In the genomic region with DNA sequence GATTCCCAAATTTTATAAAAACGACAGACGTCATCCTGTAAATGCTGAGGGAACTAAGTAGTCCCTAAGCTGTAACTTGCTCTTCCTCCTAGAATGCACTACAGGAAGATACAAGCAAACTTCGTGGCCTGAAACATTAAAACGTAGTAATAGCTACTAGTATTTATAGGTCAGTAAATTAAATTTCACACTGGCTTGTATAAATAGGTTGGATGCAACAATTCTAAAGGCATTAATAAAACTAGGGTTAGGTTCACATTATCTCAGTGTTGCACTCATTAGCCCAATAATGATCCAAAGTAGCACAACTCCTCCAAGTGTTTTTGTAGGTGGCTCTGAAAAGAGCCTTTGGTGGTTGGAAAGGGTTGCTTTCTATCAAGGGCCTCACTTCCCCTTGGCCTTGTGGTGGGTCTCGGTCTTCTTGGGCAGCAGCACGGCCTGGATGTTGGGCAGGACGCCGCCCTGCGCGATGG, we compare ENCODE assay signal across 8 mouse cellular contexts. TPM values are rescaled to one million over a fixed set of nuclear protein-coding genes. Genes with fewer than 3 reads are reported as not detected.
DNase-seq lines count a peak whose midpoint lies in the region; ATAC-seq lines count a peak whose summit lies in the region.

No protein-coding gene starts in this region.

- H3K36me3 ChIP-seq in lung, embryonic 15.5 days: no peaks in the 10 kb centered on the region
- no peaks in the 10 kb centered on the region for H3K36me3 ChIP-seq in intestine, embryonic 15.5 days
- no peaks in the 10 kb centered on the region for H3K36me3 ChIP-seq in neural tube, embryonic 11.5 days (ENCODE audit: control insufficient read depth, insufficient read depth, low read length)

- DNase-seq in lung, postnatal 10 days: no peak
- DNase-seq in embryo, embryonic 10.5 days (ENCODE audit: low spot score): peak; percentile 75
- peak; percentile 18 for DNase-seq in neural tube, embryonic 11.5 days (ENCODE audit: low spot score)
- no peak for DNase-seq in layer of hippocampus, postnatal 14 days (ENCODE audit: low spot score in 2 of 2)
- no peak for DNase-seq in adrenal gland, postnatal 14 days
- DNase-seq in cerebellum, postnatal 36 days: no peak

- H3K4me3 ChIP-seq in lung, embryonic 15.5 days: peak overlapping the region; percentile 47
- peak overlapping the region; percentile 43 for H3K4me3 ChIP-seq in intestine, embryonic 15.5 days (replicated peaks)
- H3K4me3 ChIP-seq in neural tube, embryonic 11.5 days (ENCODE audit: low read depth, low read length): peak overlapping the region; percentile 38

- H3K4me2 ChIP-seq in lung, embryonic 15.5 days: peak overlapping the region; percentile 70
- H3K4me2 ChIP-seq in intestine, embryonic 15.5 days (replicated peaks): peak overlapping the region; percentile 70
- peak overlapping the region; percentile 70 for H3K4me2 ChIP-seq in neural tube, embryonic 11.5 days (ENCODE audit: low read depth)

- H3K4me1 ChIP-seq in lung, embryonic 15.5 days: peaks cover 33% of the 10 kb centered on the region
- H3K4me1 ChIP-seq in intestine, embryonic 15.5 days (replicated peaks): 0 out of 2 replicates have a peak, but pooled peaks cover 2% of the 10 kb centered on the region
- peaks cover 9% of the 10 kb centered on the region; the same call in 1 of the 2 replicates for H3K4me1 ChIP-seq in neural tube, embryonic 11.5 days (ENCODE audit: control insufficient read depth, insufficient read depth, low read length)

- no peaks in the 10 kb centered on the region for H3K27me3 ChIP-seq in lung, embryonic 15.5 days
- H3K27me3 ChIP-seq in intestine, embryonic 15.5 days (replicated peaks): no peaks in the 10 kb centered on the region
- no peaks in the 10 kb centered on the region for H3K27me3 ChIP-seq in neural tube, embryonic 11.5 days (ENCODE audit: control insufficient read depth, insufficient read depth, low read length)

- peak overlapping the region; percentile 96 for H3K27ac ChIP-seq in lung, embryonic 15.5 days
- peak overlapping the region; percentile 91 for H3K27ac ChIP-seq in intestine, embryonic 15.5 days
- peak overlapping the region; percentile 87 for H3K27ac ChIP-seq in neural tube, embryonic 11.5 days (ENCODE audit: low read depth, low read length)

- peak; percentile 7; the same call in 1 of the 2 replicates for ATAC-seq in lung, embryonic 15.5 days (ENCODE audit: borderline replicate concordance, extremely low read depth, low FRiP score, low TSS enrichment)
- ATAC-seq in intestine, embryonic 15.5 days: no peak
- no peak for ATAC-seq in neural tube, embryonic 11.5 days (ENCODE audit: insufficient read depth, low FRiP score, low TSS enrichment)

- H3K9ac ChIP-seq in lung, embryonic 15.5 days: peak overlapping the region; percentile 55
- H3K9ac ChIP-seq in intestine, embryonic 15.5 days: peak overlapping the region; percentile 58
- H3K9ac ChIP-seq in neural tube, embryonic 11.5 days (ENCODE audit: low read length): peak overlapping the region; percentile 57

- under 1% methylated on average over 10 of the region's 10 CpGs for WGBS in lung, embryonic 15.5 days
- WGBS in intestine, embryonic 15.5 days: 1% methylated on average over 10 of the region's 10 CpGs
- WGBS in neural tube, embryonic 11.5 days: 2% methylated on average over 10 of the region's 10 CpGs

- no peaks in the 10 kb centered on the region for H3K9me3 ChIP-seq in lung, embryonic 15.5 days
- no peaks in the 10 kb centered on the region for H3K9me3 ChIP-seq in intestine, embryonic 15.5 days
- H3K9me3 ChIP-seq in neural tube, embryonic 11.5 days (ENCODE audit: control insufficient read depth, low read length): no peaks in the 10 kb centered on the region

RNA-seq across cellular contexts. Expression of a gene that starts 0.5 kb away (rescaled TPM):
- polyA plus RNA-seq in lung, embryonic 15.5 days (2015; fragmentation: Nextera tagmentation; extraction: Ambion mirVana): 43.1 and 47.1 TPM in 2 replicates
- polyA plus RNA-seq in intestine, embryonic 15.5 days (2015; fragmentation: Nextera tagmentation; extraction: Ambion mirVana): 22.4 and 26.3 TPM in 2 replicates
- 8.1 and 9.3 TPM in 2 replicates for polyA plus RNA-seq in neural tube, embryonic 11.5 days (2014; fragmentation: Nextera tagmentation; extraction: Ambion mirVana)
- total RNA-seq in layer of hippocampus, postnatal 14 days (2021): 10 to 100 TPM; 17.1 to 19.9 TPM
- 72.0 and 91.7 TPM in 2 replicates for total RNA-seq in adrenal gland, postnatal 14 days (2021)

RNA-seq across cellular contexts. Expression of a gene that starts 0.8 kb away (rescaled TPM):
- 5.5 and 6.1 TPM in 2 replicates for polyA plus RNA-seq in lung, embryonic 15.5 days (2015; fragmentation: Nextera tagmentation; extraction: Ambion mirVana)
- 3.0 and 5.9 TPM in 2 replicates for polyA plus RNA-seq in intestine, embryonic 15.5 days (2015; fragmentation: Nextera tagmentation; extraction: Ambion mirVana)
- polyA plus RNA-seq in neural tube, embryonic 11.5 days (2014; fragmentation: Nextera tagmentation; extraction: Ambion mirVana): 2.1 and 3.2 TPM in 2 replicates
- total RNA-seq in layer of hippocampus, postnatal 14 days (2021): 10 to 100 TPM; 18.8 to 20.0 TPM
- 127 and 142 TPM in 2 replicates for total RNA-seq in adrenal gland, postnatal 14 days (2021)

RNA-seq across cellular contexts. Expression of a gene that starts 2.8 kb away (rescaled TPM):
- 3.1 and 6.3 TPM in 2 replicates for polyA plus RNA-seq in lung, embryonic 15.5 days (2015; fragmentation: Nextera tagmentation; extraction: Ambion mirVana)
- polyA plus RNA-seq in intestine, embryonic 15.5 days (2015; fragmentation: Nextera tagmentation; extraction: Ambion mirVana): 1.7 and 2.8 TPM in 2 replicates
- 1.8 and 2.3 TPM in 2 replicates for polyA plus RNA-seq in neural tube, embryonic 11.5 days (2014; fragmentation: Nextera tagmentation; extraction: Ambion mirVana)
- total RNA-seq in layer of hippocampus, postnatal 14 days (2021): 100 to 1,000 TPM; 229 to 266 TPM
- 468 and 533 TPM in 2 replicates for total RNA-seq in adrenal gland, postnatal 14 days (2021)

RNA-seq across cellular contexts. Expression of a gene that starts 18.2 kb away (rescaled TPM):
- polyA plus RNA-seq in lung, embryonic 15.5 days (2015; fragmentation: Nextera tagmentation; extraction: Ambion mirVana): 1.8 and 3.1 TPM in 2 replicates
- 1.2 and 1.6 TPM in 2 replicates for polyA plus RNA-seq in intestine, embryonic 15.5 days (2015; fragmentation: Nextera tagmentation; extraction: Ambion mirVana)
- 1.1 and 1.4 TPM in 2 replicates for polyA plus RNA-seq in neural tube, embryonic 11.5 days (2014; fragmentation: Nextera tagmentation; extraction: Ambion mirVana)
- 10 to 100 TPM; 14.3 to 15.3 TPM for total RNA-seq in layer of hippocampus, postnatal 14 days (2021)
- 35.2 and 49.4 TPM in 2 replicates for total RNA-seq in adrenal gland, postnatal 14 days (2021)

RNA-seq across cellular contexts. Expression of a gene that starts 27.3 kb away (rescaled TPM):
- polyA plus RNA-seq in lung, embryonic 15.5 days (2015; fragmentation: Nextera tagmentation; extraction: Ambion mirVana): 41.4 and 42.0 TPM in 2 replicates
- 19.8 and 25.0 TPM in 2 replicates for polyA plus RNA-seq in intestine, embryonic 15.5 days (2015; fragmentation: Nextera tagmentation; extraction: Ambion mirVana)
- 15.4 and 16.9 TPM in 2 replicates for polyA plus RNA-seq in neural tube, embryonic 11.5 days (2014; fragmentation: Nextera tagmentation; extraction: Ambion mirVana)
- 10 to 100 TPM; 10.5 to 20.6 TPM for total RNA-seq in layer of hippocampus, postnatal 14 days (2021)
- 129 and 152 TPM in 2 replicates for total RNA-seq in adrenal gland, postnatal 14 days (2021)

Comparison
In these comparisons a context has a peak if more than half of its experiments do, and no peak if none do; other contexts are left out.
1. DNase-seq: peak in embryo, embryonic 10.5 days (single experiment) and neural tube, embryonic 11.5 days (single experiment); none in lung, postnatal 10 days (single experiment), layer of hippocampus, postnatal 14 days (0 of 2), adrenal gland, postnatal 14 days (single experiment) and cerebellum, postnatal 36 days (0 of 2).
2. Peak in every context shown above with its lines, with median percentiles within 50 percentile points of each other: H3K27ac ChIP-seq, H3K4me2 ChIP-seq, H3K4me3 ChIP-seq and H3K9ac ChIP-seq.